Mouse (Mus musculus) embryonic facial prominence, embryonic 11.5 days (tissue): ENCODE measurements around the gene Kcnj6. TPM values are rescaled to one million over a fixed set of nuclear protein-coding genes. Genes with fewer than 3 reads are reported as not detected.

ENCODE experiments used
- microRNA-seq: library from miRNA; unstranded; fragments of <30 nt; microRNA quantifications from one replicate; pipeline ENCODE4, GENCODE M21; 2016; ENCODE audit warnings: borderline number of aligned reads
- polyA plus RNA-seq: library from polyadenylated mRNA; unstranded; fragments of >200 nt; fragmentation: Nextera tagmentation; extraction: Ambion mirVana; gene quantifications from 2 replicates; pipeline ENCODE4 v1.2.1, GENCODE M21; 2014

Kcnj6 gene
- polyA plus RNA-seq, 1 experiment from 2014 or later = not detected

Small RNA genes within 50 kb of the gene (microRNA-seq; reads per million reads assigned to microRNA genes)
- gene Gm22745 = not detected
